Mouse (Mus musculus): ENCODE measurements around the gene Dhdh. TPM values are rescaled to one million over a fixed set of nuclear protein-coding genes. Genes with fewer than 3 reads are reported as not detected.

Gene Dhdh
- total and polyA plus RNA-seq, 2 experiments from 2014 or later: 4.7 to 6.2 TPM

DNA sequence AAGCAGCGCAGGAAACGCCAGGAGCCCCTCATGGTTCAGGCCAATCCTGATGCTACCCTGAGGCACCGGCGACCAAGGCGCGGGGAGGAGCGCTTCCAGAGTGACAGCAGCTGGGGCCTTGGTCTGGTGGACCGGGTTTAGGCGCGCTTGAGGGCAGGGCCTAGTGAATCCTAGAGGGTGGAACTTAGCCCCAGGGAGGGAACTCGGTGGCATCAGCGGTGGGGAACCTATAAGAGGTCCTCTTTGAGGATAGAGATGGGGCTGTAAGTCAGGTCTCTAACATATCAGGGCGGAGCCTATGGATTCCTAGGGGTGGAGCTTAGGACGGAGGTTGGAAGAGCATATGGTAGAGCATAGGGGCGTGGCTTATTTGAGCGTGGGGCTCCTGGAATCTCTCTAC is 26.8 kb upstream of the Dhdh start:
- Histone ChIP-seq H3K4me2 (ENCODE audit: low read depth, low read length) (no peak overlapping the region), H3K9me3 (ENCODE audit: low read length) (no peaks in the 10 kb centered on the region), H3K27ac (no peak overlapping the region), H3K9ac (replicated peaks; ENCODE audit: low read length) (no peak overlapping the region), H3K36me3 (ENCODE audit: insufficient read depth, low read length) (no peaks in the 10 kb centered on the region), H3K4me3 (ENCODE audit: low read length) (no peak overlapping the region), H3K27me3 (ENCODE audit: insufficient read depth, low read length) (no peaks in the 10 kb centered on the region), H3K4me1 (ENCODE audit: insufficient read depth, low read length) (no peaks in the 10 kb centered on the region)
- 28% methylated on average over 16 of the region's 16 CpGs for WGBS
- DNase-seq (ENCODE audit: low spot score) (no peak), ATAC-seq (peak; percentile 30; the same call in 1 of the 2 replicates)
- no peak for TF ChIP-seq CTCF (IDR thresholded peaks at IDR 0.05; ENCODE audit: low read depth)

DNA sequence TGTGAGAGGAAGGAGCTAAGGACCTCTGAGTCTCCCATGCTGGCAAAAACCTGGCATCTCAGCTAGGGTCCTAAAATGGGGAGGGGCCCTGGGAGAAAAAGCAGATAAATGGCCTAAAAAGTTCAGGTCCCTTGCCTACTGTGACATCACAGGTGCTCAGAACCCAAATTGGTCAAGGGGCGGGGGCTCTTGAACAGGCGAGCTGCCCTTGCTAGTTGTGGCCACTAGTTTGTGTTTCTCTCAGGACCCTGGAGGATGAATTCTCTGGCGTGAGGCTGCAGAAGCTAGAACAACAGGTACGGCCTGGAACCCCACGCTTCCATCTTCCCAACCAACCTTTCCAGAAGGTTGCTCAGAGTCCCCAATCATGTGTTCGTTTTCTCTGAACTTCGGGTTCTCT is 25.8 kb upstream of the Dhdh start:
- WGBS: 91% methylated on average over 7 of the region's 7 CpGs

GRCm38 (mm10) chr7:45509912-45510787 is 21.5 kb upstream of the Dhdh start, which contains the start of gene Nucb1:
TSS of gene Nucb1 (minus strand) at chr7:45510406.
- peaks cover 12% of the 10 kb centered on the region; the same call in 1 of the 2 replicates for H3K4me1 ChIP-seq (ENCODE audit: insufficient read depth, low read length)
- H3K4me2 ChIP-seq (ENCODE audit: low read depth, low read length): peak within 1 kb of the TSS; percentile 76
- H3K9ac ChIP-seq (replicated peaks; ENCODE audit: low read length): peak within 1 kb of the TSS; percentile 87
- under 1% methylated on average over 44 of the region's 44 CpGs for WGBS
- no peaks in the 10 kb centered on the region for H3K9me3 ChIP-seq (ENCODE audit: low read length)
- H3K27me3 ChIP-seq (ENCODE audit: insufficient read depth, low read length): no peaks in the 10 kb centered on the region
- DNase-seq (ENCODE audit: low spot score) (peak; percentile 96), ATAC-seq (peak; percentile 93)
- H3K4me3 ChIP-seq (ENCODE audit: low read length): peak within 1 kb of the TSS; percentile 81
- H3K36me3 ChIP-seq (ENCODE audit: insufficient read depth, low read length): peaks cover 3% of the 10 kb centered on the region; the same call in 1 of the 2 replicates
- no peak for TF ChIP-seq CTCF (IDR thresholded peaks at IDR 0.05; ENCODE audit: low read depth)
- peak within 1 kb of the TSS; percentile 85 for H3K27ac ChIP-seq

More for the DNA sequence above, 25.8 kb upstream of the Dhdh start:
- no peak for TF ChIP-seq CTCF (IDR thresholded peaks at IDR 0.05; ENCODE audit: low read depth)
- H3K4me2 ChIP-seq (ENCODE audit: low read depth, low read length): no peak overlapping the region
- no peaks in the 10 kb centered on the region for H3K27me3 ChIP-seq (ENCODE audit: insufficient read depth, low read length)
- H3K9me3 ChIP-seq (ENCODE audit: low read length): no peaks in the 10 kb centered on the region
- no peaks in the 10 kb centered on the region for H3K36me3 ChIP-seq (ENCODE audit: insufficient read depth, low read length)
- H3K4me1 ChIP-seq (ENCODE audit: insufficient read depth, low read length): peaks cover 2% of the 10 kb centered on the region; the same call in 1 of the 2 replicates
- no peak overlapping the region for H3K27ac ChIP-seq
- no peak for DNase-seq (ENCODE audit: low spot score)
- no peak for ATAC-seq
- H3K4me3 ChIP-seq (ENCODE audit: low read length): no peak overlapping the region
- H3K9ac ChIP-seq (replicated peaks; ENCODE audit: low read length): no peak overlapping the region

GRCm38 (mm10) chr7:45509181-45509882 is 20.7 kb upstream of the Dhdh start:
- peaks cover 12% of the 10 kb centered on the region; the same call in 1 of the 2 replicates for H3K4me1 ChIP-seq (ENCODE audit: insufficient read depth, low read length)
- peak overlapping the region; percentile 76 for H3K4me2 ChIP-seq (ENCODE audit: low read depth, low read length)
- H3K4me3 ChIP-seq (ENCODE audit: low read length): peak overlapping the region; percentile 81
- WGBS: 34% methylated on average over 19 of the region's 19 CpGs
- DNase-seq (ENCODE audit: low spot score): no peak
- H3K27me3 ChIP-seq (ENCODE audit: insufficient read depth, low read length): no peaks in the 10 kb centered on the region
- H3K27ac ChIP-seq: peak overlapping the region; percentile 85; the same call in 1 of the 2 replicates
- H3K9ac ChIP-seq (replicated peaks; ENCODE audit: low read length): peak overlapping the region; percentile 87
- H3K36me3 ChIP-seq (ENCODE audit: insufficient read depth, low read length): peaks cover 3% of the 10 kb centered on the region; the same call in 1 of the 2 replicates
- TF ChIP-seq CTCF (IDR thresholded peaks at IDR 0.05; ENCODE audit: low read depth): no peak
- peak; percentile 4; the same call in 1 of the 2 replicates for ATAC-seq
- H3K9me3 ChIP-seq (ENCODE audit: low read length): no peaks in the 10 kb centered on the region

DNA sequence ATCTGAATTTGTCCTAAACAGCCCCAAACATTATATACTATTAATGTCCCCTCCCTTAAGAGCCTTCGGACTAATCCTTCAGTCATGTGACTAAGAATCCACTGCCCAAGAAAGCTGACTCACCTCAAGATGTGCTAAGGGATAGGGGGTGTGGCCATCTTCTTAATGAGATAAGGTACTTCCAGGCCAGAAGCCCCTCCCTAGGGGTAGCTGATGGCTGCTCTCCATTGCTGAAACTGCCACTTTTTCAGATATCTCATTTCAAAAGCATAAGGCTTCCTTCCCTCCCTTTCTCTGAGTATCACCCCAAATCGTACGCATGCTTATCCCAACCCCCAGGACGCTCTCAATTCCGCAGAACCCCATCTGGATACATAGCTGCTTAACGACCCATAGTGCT is 20.0 kb upstream of the Dhdh start:
- no peak for ATAC-seq
- Histone ChIP-seq H3K27me3 (ENCODE audit: insufficient read depth, low read length) (no peaks in the 10 kb centered on the region), H3K4me3 (ENCODE audit: low read length) (no peak overlapping the region), H3K4me2 (ENCODE audit: low read depth, low read length) (peak overlapping the region; percentile 76), H3K9ac (replicated peaks; ENCODE audit: low read length) (peak overlapping the region; percentile 87), H3K9me3 (ENCODE audit: low read length) (no peaks in the 10 kb centered on the region), H3K27ac (no peak overlapping the region), H3K4me1 (ENCODE audit: insufficient read depth, low read length) (peaks cover 12% of the 10 kb centered on the region; the same call in 1 of the 2 replicates), H3K36me3 (ENCODE audit: insufficient read depth, low read length) (peaks cover 3% of the 10 kb centered on the region; the same call in 1 of the 2 replicates)
- no peak for TF ChIP-seq CTCF (IDR thresholded peaks at IDR 0.05; ENCODE audit: low read depth)
- WGBS: 81% methylated on average over 6 of the region's 6 CpGs
- DNase-seq (ENCODE audit: low spot score): no peak

GRCm38 (mm10) chr7:45507583-45507982 is 19.0 kb upstream of the Dhdh start:
- H3K4me3 ChIP-seq (ENCODE audit: low read length): no peak overlapping the region
- H3K4me1 ChIP-seq (ENCODE audit: insufficient read depth, low read length): peaks cover 12% of the 10 kb centered on the region; the same call in 1 of the 2 replicates
- H3K4me2 ChIP-seq (ENCODE audit: low read depth, low read length): no peak overlapping the region
- DNase-seq (ENCODE audit: low spot score) (no peak), ATAC-seq (no peak)
- 86% methylated on average over 6 of the region's 6 CpGs for WGBS
- H3K27ac ChIP-seq: no peak overlapping the region
- no peaks in the 10 kb centered on the region for H3K27me3 ChIP-seq (ENCODE audit: insufficient read depth, low read length)
- no peaks in the 10 kb centered on the region for H3K9me3 ChIP-seq (ENCODE audit: low read length)
- H3K9ac ChIP-seq (replicated peaks; ENCODE audit: low read length): no peak overlapping the region
- TF ChIP-seq CTCF (IDR thresholded peaks at IDR 0.05; ENCODE audit: low read depth): no peak
- peaks cover 3% of the 10 kb centered on the region; the same call in 1 of the 2 replicates for H3K36me3 ChIP-seq (ENCODE audit: insufficient read depth, low read length)
